Mouse (Mus musculus): ENCODE measurements around the gene Nudc. TPM values are rescaled to one million over a fixed set of nuclear protein-coding genes. Genes with fewer than 3 reads are reported as not detected.

Gene Nudc
- polyA plus RNA-seq, 1 experiment, result 130 TPM

GRCm38 (mm10) chr4:133489489-133490245, 56.1 kb downstream of the Nudc start:
- H3K4me3 ChIP-seq, result no peak overlapping the region
- peak overlapping the region; percentile 3 for H3K4me2 ChIP-seq (ENCODE audit: low read depth)
- no peaks in the 10 kb centered on the region for H3K79me2 ChIP-seq (ENCODE audit: control insufficient read depth, insufficient read depth)
- H3K36me3 ChIP-seq (ENCODE audit: control insufficient read depth, insufficient read depth), result no peaks in the 10 kb centered on the region
- no peaks in the 10 kb centered on the region for H3K27me3 ChIP-seq (ENCODE audit: control insufficient read depth, insufficient read depth, insufficient read length)
- H3ac ChIP-seq (ENCODE audit: control insufficient read depth, insufficient read length), result no peak overlapping the region
- TF ChIP-seq TCF3 (IDR thresholded peaks at IDR 0.05; ENCODE audit: insufficient read length, low read depth), result peak; percentile 53
- no peak for TF ChIP-seq TCF12 (IDR thresholded peaks at IDR 0.05; ENCODE audit: insufficient read depth, poor library complexity, severe bottlenecking)
- TF ChIP-seq MYOG (IDR thresholded peaks at IDR 0.05; ENCODE audit: control insufficient read depth in 1 of 3, insufficient read depth in 1 of 3, insufficient read length in 2 of 3, low read depth in 2 of 3), result peak in 2 of 3 experiments; percentile 68 to 92
- TF ChIP-seq MYOD1 (IDR thresholded peaks at IDR 0.05; ENCODE audit: control insufficient read depth in 1 of 3, insufficient read length in 2 of 3, low read depth in 2 of 3), result peak in 2 of 3 experiments; percentile 82 to 92

- Histone ChIP-seq H3K4me2 (ENCODE audit: low read depth) (no peak overlapping the region), H3K4me3 (no peak overlapping the region), H3K79me2 (ENCODE audit: control insufficient read depth, insufficient read depth) (no peaks in the 10 kb centered on the region), H3ac (ENCODE audit: control insufficient read depth, insufficient read length) (no peak overlapping the region), H3K27me3 (ENCODE audit: control insufficient read depth, insufficient read depth, insufficient read length) (no peaks in the 10 kb centered on the region), H3K36me3 (ENCODE audit: control insufficient read depth, insufficient read depth) (no peaks in the 10 kb centered on the region)
- TF ChIP-seq USF1 (IDR thresholded peaks at IDR 0.05; ENCODE audit: low read depth) (no peak), MYOG (IDR thresholded peaks at IDR 0.05; ENCODE audit: control insufficient read depth in 1 of 3, insufficient read depth in 1 of 3, insufficient read length in 2 of 3, low read depth in 2 of 3) (peak in 2 of 3 experiments; percentile 62 to 64), E2F4 (IDR thresholded peaks at IDR 0.05; ENCODE audit: insufficient read depth) (no peak), MYOD1 (IDR thresholded peaks at IDR 0.05; ENCODE audit: control insufficient read depth in 1 of 3, insufficient read length in 2 of 3, low read depth in 2 of 3) (peak in 2 of 3 experiments; percentile 60 to 74)
Observed at GRCm38 (mm10) chr4:133488619-133489392, 57.0 kb downstream of the Nudc start.

GRCm38 (mm10) chr4:133486673-133487357, 59.0 kb downstream of the Nudc start:
- H3K4me2 ChIP-seq (ENCODE audit: low read depth), result no peak overlapping the region
- H3ac ChIP-seq (ENCODE audit: control insufficient read depth, insufficient read length), result no peak overlapping the region
- H3K79me2 ChIP-seq (ENCODE audit: control insufficient read depth, insufficient read depth), result no peaks in the 10 kb centered on the region
- no peaks in the 10 kb centered on the region for H3K27me3 ChIP-seq (ENCODE audit: control insufficient read depth, insufficient read depth, insufficient read length)
- H3K36me3 ChIP-seq (ENCODE audit: control insufficient read depth, insufficient read depth), result no peaks in the 10 kb centered on the region
- H3K4me3 ChIP-seq, result no peak overlapping the region
- TF ChIP-seq USF1 (IDR thresholded peaks at IDR 0.05; ENCODE audit: low read depth) (no peak), TCF3 (IDR thresholded peaks at IDR 0.05; ENCODE audit: insufficient read length, low read depth) (no peak), MYOG (IDR thresholded peaks at IDR 0.05; ENCODE audit: control insufficient read depth in 1 of 3, insufficient read depth in 1 of 3, insufficient read length in 2 of 3, low read depth in 2 of 3) (no peak), MAX (IDR thresholded peaks at IDR 0.05; ENCODE audit: low read depth) (no peak), POLR2A (IDR thresholded peaks at IDR 0.05; ENCODE audit: insufficient read length, low read depth) (no peak), SRF (IDR thresholded peaks at IDR 0.05; ENCODE audit: control insufficient read depth, insufficient read length, low read depth) (no peak), E2F4 (IDR thresholded peaks at IDR 0.05; ENCODE audit: insufficient read depth) (no peak), REST (IDR thresholded peaks at IDR 0.05; ENCODE audit: insufficient read depth, insufficient read length) (no peak), POLR2AphosphoS2 (IDR thresholded peaks at IDR 0.05; ENCODE audit: insufficient read length, low read depth) (no peak), CEBPB (IDR thresholded peaks at IDR 0.05; ENCODE audit: insufficient read depth, poor library complexity, severe bottlenecking) (no peak), MYOD1 (IDR thresholded peaks at IDR 0.05; ENCODE audit: control insufficient read depth in 1 of 3, insufficient read length in 2 of 3, low read depth in 2 of 3) (no peak)

GRCm38 (mm10) chr4:133485691-133486425, 59.9 kb downstream of the Nudc start:
- TF ChIP-seq MYOD1 (IDR thresholded peaks at IDR 0.05; ENCODE audit: control insufficient read depth in 1 of 3, insufficient read length in 2 of 3, low read depth in 2 of 3), result no peak
- no peak for TF ChIP-seq E2F4 (IDR thresholded peaks at IDR 0.05; ENCODE audit: insufficient read depth)
- TF ChIP-seq TCF3 (IDR thresholded peaks at IDR 0.05; ENCODE audit: insufficient read length, low read depth), result no peak
- no peak for TF ChIP-seq REST (IDR thresholded peaks at IDR 0.05; ENCODE audit: insufficient read depth, insufficient read length)
- TF ChIP-seq SRF (IDR thresholded peaks at IDR 0.05; ENCODE audit: control insufficient read depth, insufficient read length, low read depth), result no peak
- no peak for TF ChIP-seq POLR2AphosphoS2 (IDR thresholded peaks at IDR 0.05; ENCODE audit: insufficient read length, low read depth)
- no peak for TF ChIP-seq MAX (IDR thresholded peaks at IDR 0.05; ENCODE audit: low read depth)
- no peak for TF ChIP-seq USF1 (IDR thresholded peaks at IDR 0.05; ENCODE audit: low read depth)
- no peak for TF ChIP-seq CEBPB (IDR thresholded peaks at IDR 0.05; ENCODE audit: insufficient read depth, poor library complexity, severe bottlenecking)
- no peak for TF ChIP-seq TCF12 (IDR thresholded peaks at IDR 0.05; ENCODE audit: insufficient read depth, poor library complexity, severe bottlenecking)
- no peak for TF ChIP-seq POLR2A (IDR thresholded peaks at IDR 0.05; ENCODE audit: insufficient read length, low read depth)
- TF ChIP-seq MYOG (IDR thresholded peaks at IDR 0.05; ENCODE audit: control insufficient read depth in 1 of 3, insufficient read depth in 1 of 3, insufficient read length in 2 of 3, low read depth in 2 of 3), result no peak
- Histone ChIP-seq H3ac (ENCODE audit: control insufficient read depth, insufficient read length) (no peak overlapping the region), H3K36me3 (ENCODE audit: control insufficient read depth, insufficient read depth) (no peaks in the 10 kb centered on the region), H3K79me2 (ENCODE audit: control insufficient read depth, insufficient read depth) (no peaks in the 10 kb centered on the region), H3K4me2 (ENCODE audit: low read depth) (no peak overlapping the region), H3K4me3 (no peak overlapping the region), H3K27me3 (ENCODE audit: control insufficient read depth, insufficient read depth, insufficient read length) (no peaks in the 10 kb centered on the region)

All from myocyte (in vitro differentiated cells).